Mouse (Mus musculus): ENCODE measurements around the gene Msh5. TPM values are rescaled to one million over a fixed set of nuclear protein-coding genes. Genes with fewer than 3 reads are reported as not detected.

The Msh5 gene
- polyA plus RNA-seq, 1 experiment from 2014 or later, result 3.5 TPM

GRCm38 (mm10) chr17:35058316-35058715 lies 11.8 kb upstream of the Msh5 start:
- no peak for ATAC-seq (ENCODE audit: insufficient number of reproducible peaks, low FRiP score)
- H3K9me3 ChIP-seq (replicated peaks), result no peaks in the 10 kb centered on the region; the same call in 1 of the 2 replicates
- peaks cover 25% of the 10 kb centered on the region for H3K4me1 ChIP-seq (replicated peaks)
- H3K27ac ChIP-seq (ENCODE audit: poor library complexity, severe bottlenecking), result peak overlapping the region; percentile 95
- 63% methylated on average over 9 of the region's 9 CpGs for WGBS
- H3K4me3 ChIP-seq, result 0 out of 2 replicates have a peak overlapping the region, but pooled peaks have one; percentile 76
- H3K27me3 ChIP-seq (replicated peaks), result peaks cover 7% of the 10 kb centered on the region; the same call in 1 of the 2 replicates
- H3K36me3 ChIP-seq, result peaks cover 80% of the 10 kb centered on the region
- H3K4me2 ChIP-seq, result peak overlapping the region; percentile 96
- H3K9ac ChIP-seq, result 0 out of 2 replicates have a peak overlapping the region, but pooled peaks have one; percentile 3

- Histone ChIP-seq H3K4me1 (replicated peaks) (peaks cover 35% of the 10 kb centered on the region), H3K9me3 (replicated peaks) (no peaks in the 10 kb centered on the region; the same call in 1 of the 2 replicates)
- WGBS, result 74% methylated on average over 3 of the region's 3 CpGs
These were observed 10.5 kb upstream of the Msh5 start for GRCm38 (mm10) chr17:35057090-35057489.

GRCm38 (mm10) chr17:35055691-35056495 lies 9.3 kb upstream of the Msh5 start:
- Histone ChIP-seq H3K9ac (no peak overlapping the region), H3K36me3 (peaks cover 69% of the 10 kb centered on the region), H3K9me3 (replicated peaks) (no peaks in the 10 kb centered on the region; the same call in 1 of the 2 replicates), H3K27ac (ENCODE audit: poor library complexity, severe bottlenecking) (no peak overlapping the region), H3K4me2 (no peak overlapping the region), H3K4me3 (no peak overlapping the region), H3K4me1 (replicated peaks) (peaks cover 37% of the 10 kb centered on the region), H3K27me3 (replicated peaks) (no peaks in the 10 kb centered on the region)
- 86% methylated on average over 7 of the region's 7 CpGs for WGBS
- ATAC-seq (ENCODE audit: insufficient number of reproducible peaks, low FRiP score), result no peak

More at GRCm38 (mm10) chr17:35057090-35057489, 10.5 kb upstream of the Msh5 start:
- peaks cover 79% of the 10 kb centered on the region for H3K36me3 ChIP-seq
- H3K27ac ChIP-seq (ENCODE audit: poor library complexity, severe bottlenecking), result no peak overlapping the region
- H3K4me2 ChIP-seq, result no peak overlapping the region
- peak overlapping the region; percentile 8; the same call in 1 of the 2 replicates for H3K9ac ChIP-seq
- H3K4me3 ChIP-seq, result no peak overlapping the region
- ATAC-seq (ENCODE audit: insufficient number of reproducible peaks, low FRiP score), result no peak
- H3K27me3 ChIP-seq (replicated peaks), result no peaks in the 10 kb centered on the region

- ATAC-seq (ENCODE audit: insufficient number of reproducible peaks, low FRiP score), result no peak
- H3K4me3 ChIP-seq, result peak overlapping the region; percentile 75
- peaks cover 48% of the 10 kb centered on the region for H3K36me3 ChIP-seq
- no peaks in the 10 kb centered on the region; the same call in 1 of the 2 replicates for H3K9me3 ChIP-seq (replicated peaks)
- peaks cover 41% of the 10 kb centered on the region for H3K4me1 ChIP-seq (replicated peaks)
- no peaks in the 10 kb centered on the region for H3K27me3 ChIP-seq (replicated peaks)
- H3K4me2 ChIP-seq, result peak overlapping the region; percentile 88
- WGBS, result 68% methylated on average over 12 of the region's 12 CpGs
- peak overlapping the region; percentile 94 for H3K9ac ChIP-seq
- peak overlapping the region; percentile 99 for H3K27ac ChIP-seq (ENCODE audit: poor library complexity, severe bottlenecking)
These were observed 5.8 kb upstream of the Msh5 start for GRCm38 (mm10) chr17:35052271-35052798.

- H3K4me1 ChIP-seq (replicated peaks), result peaks cover 45% of the 10 kb centered on the region
- under 1% methylated on average over 21 of the region's 21 CpGs for WGBS
- peak overlapping the region; percentile 94 for H3K9ac ChIP-seq
These were observed 4.9 kb upstream of the Msh5 start for GRCm38 (mm10) chr17:35051156-35052086.

GRCm38 (mm10) chr17:35050126-35050750 lies 3.7 kb upstream of the Msh5 start:
- peak; percentile 60 for ATAC-seq (ENCODE audit: insufficient number of reproducible peaks, low FRiP score)
- Histone ChIP-seq H3K27ac (ENCODE audit: poor library complexity, severe bottlenecking) (peak overlapping the region; percentile 99), H3K27me3 (replicated peaks) (no peaks in the 10 kb centered on the region), H3K4me3 (peak overlapping the region; percentile 75), H3K4me1 (replicated peaks) (peaks cover 54% of the 10 kb centered on the region), H3K36me3 (peaks cover 30% of the 10 kb centered on the region), H3K9me3 (replicated peaks) (no peaks in the 10 kb centered on the region; the same call in 1 of the 2 replicates), H3K9ac (peak overlapping the region; percentile 94), H3K4me2 (peak overlapping the region; percentile 88)
- WGBS, result 1% methylated on average over 27 of the region's 27 CpGs

More at GRCm38 (mm10) chr17:35051156-35052086, 4.9 kb upstream of the Msh5 start:
- peak overlapping the region; percentile 88 for H3K4me2 ChIP-seq
- H3K9me3 ChIP-seq (replicated peaks), result no peaks in the 10 kb centered on the region; the same call in 1 of the 2 replicates
- no peaks in the 10 kb centered on the region for H3K27me3 ChIP-seq (replicated peaks)
- H3K4me3 ChIP-seq, result peak overlapping the region; percentile 75
- H3K27ac ChIP-seq (ENCODE audit: poor library complexity, severe bottlenecking), result peak overlapping the region; percentile 99
- ATAC-seq (ENCODE audit: insufficient number of reproducible peaks, low FRiP score), result peak; percentile 80
- H3K36me3 ChIP-seq, result peaks cover 41% of the 10 kb centered on the region

GRCm38 (mm10) chr17:35049561-35050016 lies 3.0 kb upstream of the Msh5 start, which contains the start of gene Clic1:
Gene Clic1, plus strand, starts transcription at chr17:35049966.
- peaks cover 57% of the 10 kb centered on the region for H3K4me1 ChIP-seq (replicated peaks)
- peaks cover 24% of the 10 kb centered on the region for H3K36me3 ChIP-seq
- under 1% methylated on average over 11 of the region's 11 CpGs for WGBS
- peak within 1 kb of the TSS; percentile 88 for H3K4me2 ChIP-seq
- peak within 1 kb of the TSS; percentile 75 for H3K4me3 ChIP-seq
- no peaks in the 10 kb centered on the region; the same call in 1 of the 2 replicates for H3K9me3 ChIP-seq (replicated peaks)
- H3K27ac ChIP-seq (ENCODE audit: poor library complexity, severe bottlenecking), result peak within 1 kb of the TSS; percentile 99
- no peaks in the 10 kb centered on the region for H3K27me3 ChIP-seq (replicated peaks)
- H3K9ac ChIP-seq, result peak within 1 kb of the TSS; percentile 94
- peak; percentile 37 for ATAC-seq (ENCODE audit: insufficient number of reproducible peaks, low FRiP score)

GRCm38 (mm10) chr17:35048932-35049440 lies 2.4 kb upstream of the Msh5 start:
- Histone ChIP-seq H3K9ac (peak overlapping the region; percentile 94; the same call in 1 of the 2 replicates), H3K27me3 (replicated peaks) (no peaks in the 10 kb centered on the region), H3K9me3 (replicated peaks) (no peaks in the 10 kb centered on the region; the same call in 1 of the 2 replicates), H3K4me2 (peak overlapping the region; percentile 88), H3K4me1 (replicated peaks) (peaks cover 62% of the 10 kb centered on the region), H3K4me3 (peak overlapping the region; percentile 75; the same call in 1 of the 2 replicates), H3K36me3 (peaks cover 18% of the 10 kb centered on the region), H3K27ac (ENCODE audit: poor library complexity, severe bottlenecking) (peak overlapping the region; percentile 99)
- WGBS, result 61% methylated on average over 5 of the region's 5 CpGs
- no peak for ATAC-seq (ENCODE audit: insufficient number of reproducible peaks, low FRiP score)

GRCm38 (mm10) chr17:35048149-35048931 lies 1.8 kb upstream of the Msh5 start:
- peaks cover 12% of the 10 kb centered on the region for H3K36me3 ChIP-seq
- WGBS, result 20% methylated on average over 11 of the region's 11 CpGs

More at GRCm38 (mm10) chr17:35048149-35048931, 1.8 kb upstream of the Msh5 start:
- Histone ChIP-seq H3K27me3 (replicated peaks) (no peaks in the 10 kb centered on the region), H3K4me3 (0 out of 2 replicates have a peak overlapping the region, but pooled peaks have one; percentile 17), H3K27ac (ENCODE audit: poor library complexity, severe bottlenecking) (peak overlapping the region; percentile 99), H3K4me1 (replicated peaks) (peaks cover 62% of the 10 kb centered on the region), H3K9ac (peak overlapping the region; percentile 49; the same call in 1 of the 2 replicates), H3K9me3 (replicated peaks) (no peaks in the 10 kb centered on the region), H3K4me2 (peak overlapping the region; percentile 88)
- ATAC-seq (ENCODE audit: insufficient number of reproducible peaks, low FRiP score), result no peak
